ENCODE assay signal across 10 mouse cellular contexts in the genomic region with DNA sequence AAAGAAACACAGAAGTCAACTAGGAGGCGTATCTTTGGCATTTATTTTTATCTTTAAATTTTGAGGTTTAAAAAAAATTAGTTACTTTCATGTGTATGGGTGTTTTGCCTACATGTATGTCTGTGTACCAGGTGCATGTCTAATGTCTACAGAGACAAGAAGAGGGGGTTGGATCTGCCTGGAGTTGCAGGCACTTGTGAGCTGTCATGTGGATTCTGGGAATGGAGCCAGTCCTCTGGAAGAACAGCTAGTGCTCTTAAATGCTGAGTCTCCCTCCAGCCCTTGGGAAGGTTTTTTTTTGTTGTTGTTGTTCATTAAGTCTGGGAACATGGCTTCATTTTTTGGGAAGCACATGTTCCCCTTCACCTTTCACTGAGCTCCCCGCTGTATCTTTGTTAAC. TPM values are rescaled to one million over a fixed set of nuclear protein-coding genes. Genes with fewer than 3 reads are reported as not detected.
DNase-seq lines count a peak whose midpoint lies in the region; ATAC-seq lines count a peak whose summit lies in the region.
"Had no signal": no experiment of that assay in that cellular context is flagged by ENCODE, and none has a peak within 500 bp of the region (broad histone marks: within the 10 kb centered on the region; RNA-seq: fewer than 3 reads in every experiment).

No protein-coding gene starts in this region.

- no peaks in the 10 kb centered on the region for H3K9me3 ChIP-seq in midbrain, embryonic 11.5 days (ENCODE audit: control insufficient read depth, low read length)
- H3K9me3 ChIP-seq in midbrain, embryonic 13.5 days, result no peaks in the 10 kb centered on the region
- H3K9me3 ChIP-seq: megakaryocyte, embryonic 14.5 days had no signal

- H3K27ac ChIP-seq in midbrain, embryonic 11.5 days (ENCODE audit: low read depth, low read length), result no peak overlapping the region
- H3K27ac ChIP-seq in midbrain, embryonic 13.5 days, result no peak overlapping the region

- no peak for DNase-seq in frontal cortex, postnatal 14 days (ENCODE audit: low spot score in 2 of 2)
- peak; percentile 31 for DNase-seq in midbrain, embryonic 11.5 days (ENCODE audit: low spot score, missing footprints)
- peak; percentile 19 to 32 for DNase-seq in heart, postnatal 36 days
- DNase-seq in right cerebral cortex, postnatal 25 days, result peak; percentile 27
- DNase-seq in thymus, postnatal 36 days, result no peak

- H3K4me2 ChIP-seq in midbrain, embryonic 11.5 days, result no peak overlapping the region
- H3K4me2 ChIP-seq in midbrain, embryonic 13.5 days (replicated peaks), result no peak overlapping the region

- H3K4me3 ChIP-seq in midbrain, embryonic 11.5 days (ENCODE audit: low read depth, low read length), result no peak overlapping the region
- no peak overlapping the region for H3K4me3 ChIP-seq in midbrain, embryonic 13.5 days (replicated peaks)
- H3K4me3 ChIP-seq: megakaryocyte, embryonic 14.5 days had no signal

- WGBS in midbrain, embryonic 11.5 days, result 94% methylated on average over 2 of the region's 2 CpGs
- WGBS in midbrain, embryonic 13.5 days, result 91% methylated on average over 2 of the region's 2 CpGs

- no peak overlapping the region for H3K9ac ChIP-seq in midbrain, embryonic 11.5 days (ENCODE audit: low read length)
- no peak overlapping the region for H3K9ac ChIP-seq in midbrain, embryonic 13.5 days (replicated peaks)

- no peaks in the 10 kb centered on the region for H3K4me1 ChIP-seq in midbrain, embryonic 11.5 days (ENCODE audit: control insufficient read depth, insufficient read depth, low read length)
- H3K4me1 ChIP-seq in midbrain, embryonic 13.5 days (replicated peaks), result 0 out of 2 replicates have a peak, but pooled peaks cover 6% of the 10 kb centered on the region

- peak; percentile 92 for ATAC-seq in frontal cortex, adult (ENCODE audit: low TSS enrichment)
- ATAC-seq in midbrain, embryonic 11.5 days (ENCODE audit: low FRiP score), result no peak
- no peak for ATAC-seq in midbrain, embryonic 13.5 days
- ATAC-seq in erythroid progenitor cell, adult 5-6 weeks (replicated peaks; ENCODE audit: low FRiP score, poor library complexity, severe bottlenecking), result no peak

- no peaks in the 10 kb centered on the region for H3K36me3 ChIP-seq in midbrain, embryonic 11.5 days (ENCODE audit: control insufficient read depth, insufficient read depth, low read length)
- H3K36me3 ChIP-seq in midbrain, embryonic 13.5 days, result peaks cover 48% of the 10 kb centered on the region

- intact Hi-C loops in heart, postnatal 36 days (cut with DNase I), result no loop called here

- no peaks in the 10 kb centered on the region for H3K27me3 ChIP-seq in midbrain, embryonic 11.5 days (ENCODE audit: control insufficient read depth, insufficient read depth, low read length)
- H3K27me3 ChIP-seq in midbrain, embryonic 13.5 days, result no peaks in the 10 kb centered on the region
- H3K27me3 ChIP-seq: CH12.LX; megakaryocyte, embryonic 14.5 days had no signal

RNA-seq across cellular contexts. Expression of gene Slc2a2, which starts 58.7 kb away (rescaled TPM):
- polyA plus RNA-seq in midbrain, embryonic 11.5 days (2014; fragmentation: Nextera tagmentation; extraction: Ambion mirVana), result not detected in 2 replicates
- polyA plus RNA-seq in midbrain, embryonic 13.5 days (2015; fragmentation: Nextera tagmentation; extraction: Ambion mirVana), result not detected in 2 replicates
- not detected for total RNA-seq in heart, postnatal 36 days (2021)
- total RNA-seq in erythroid progenitor cell, adult 5-6 weeks (2015; ENCODE audit: low replicate concordance), result not detected in 2 replicates
- not detected in 2 replicates for total RNA-seq in erythroid progenitor cell, adult 5-6 weeks (2017; ENCODE audit: low replicate concordance)
- total RNA-seq: CH12.LX had no signal

Comparison
In these comparisons a context has a peak if more than half of its experiments do, and no peak if none do; other contexts are left out.
1. DNase-seq: peak in midbrain, embryonic 11.5 days (single experiment), heart, postnatal 36 days (2 of 2) and right cerebral cortex, postnatal 25 days (single experiment); none in frontal cortex, postnatal 14 days (0 of 2) and thymus, postnatal 36 days (0 of 2).